Mouse (Mus musculus) gastrocnemius, postnatal 10 days (tissue): ENCODE data around the gene Ankrd13b. TPM values are rescaled to one million over a fixed set of nuclear protein-coding genes. Genes with fewer than 3 reads are reported as not detected.
"Not testable (repeated sequence)": the region's sequence is repeated elsewhere in the genome, so short reads cannot be mapped to it uniquely, and the experiment has no call there.

Experiments
- DNase-seq: peaks from one replicate; pipeline ENCODE4 v3.0.0; 2021; ENCODE audit warnings: mixed read lengths
- long read RNA-seq, 2 experiments: library from polyadenylated mRNA; stranded (forward); transcript quantifications; one replicate each; pipeline ENCODE4 v2.0.0; 2021
- total RNA-seq, 2 experiments: library from RNA; stranded (reverse); gene quantifications; 2 replicates each; pipeline ENCODE4 v1.2.3; 2021

The Ankrd13b gene
- 1 to 10 TPM; 7.2 to 9.3 TPM for total RNA-seq
- long read RNA-seq, experiment 1, partial matches to known transcripts, result 4 of 7 reads
- long read RNA-seq, experiment 1, other reads (novel, unspliced or antisense), result 2 of 7 reads
- long read RNA-seq, experiment 2, partial matches to known transcripts, result 2 of 7 reads
- long read RNA-seq, experiment 2, other reads (novel, unspliced or antisense), result 4 of 7 reads

GRCm38 (mm10) chr11:77489591-77490235, at the start of gene Ankrd13b:
Gene Ankrd13b (minus strand): TSS chr11:77489678.
- DNase-seq, result peak; percentile 74

- DNase-seq, result no peak
Observed at GRCm38 (mm10) chr11:77532202-77532846, 42.8 kb upstream of the Ankrd13b start.

GRCm38 (mm10) chr11:77530862-77531261, 41.4 kb upstream of the Ankrd13b start:
- no peak for DNase-seq

GRCm38 (mm10) chr11:77529644-77530043, 40.2 kb upstream of the Ankrd13b start:
- DNase-seq, result no peak

GRCm38 (mm10) chr11:77528420-77528819, 38.9 kb upstream of the Ankrd13b start:
- not testable (repeated sequence) for DNase-seq

GRCm38 (mm10) chr11:77525804-77526486, 36.5 kb upstream of the Ankrd13b start:
- no peak for DNase-seq

- no peak for DNase-seq
Observed at GRCm38 (mm10) chr11:77520601-77521529, 31.4 kb upstream of the Ankrd13b start.

GRCm38 (mm10) chr11:77519043-77519442, 29.6 kb upstream of the Ankrd13b start, which contains the start of gene Gm10392:
Gene Gm10392 (minus strand): TSS chr11:77519198.
- DNase-seq, result no peak

- no peak for DNase-seq
Observed at GRCm38 (mm10) chr11:77518051-77518798, 28.7 kb upstream of the Ankrd13b start.

GRCm38 (mm10) chr11:77516553-77517425, 27.3 kb upstream of the Ankrd13b start:
- DNase-seq, result no peak

GRCm38 (mm10) chr11:77515637-77516552, 26.4 kb upstream of the Ankrd13b start, which contains the start of gene Trp53i13:
Gene Trp53i13 (minus strand): TSS chr11:77515980.
- peak; percentile 30 for DNase-seq

GRCm38 (mm10) chr11:77514832-77515636, 25.6 kb upstream of the Ankrd13b start, which contains the start of gene Abhd15:
Gene Abhd15 (plus strand): TSS chr11:77515121.
- DNase-seq, result peak; percentile 74

GRCm38 (mm10) chr11:77514281-77514831, 24.9 kb upstream of the Ankrd13b start:
- DNase-seq, result no peak

GRCm38 (mm10) chr11:77513811-77514170, 24.3 kb upstream of the Ankrd13b start:
- DNase-seq, result no peak

GRCm38 (mm10) chr11:77512891-77513810, 23.7 kb upstream of the Ankrd13b start:
- peak; percentile 89 for DNase-seq

GRCm38 (mm10) chr11:77511336-77511735, 21.9 kb upstream of the Ankrd13b start:
- no peak for DNase-seq
